Mouse (Mus musculus): Measurements from ENCODE around the gene Kcnn1.

The Kcnn1 gene

GRCm38 (mm10) chr8:70792700-70793099, 70.4 kb downstream of the Kcnn1 start:
- no peak for DNase-seq (ENCODE audit: low read depth, low spot score)
